Mouse (Mus musculus): ENCODE data around the gene Tead2.

- TF ChIP-seq POLR2A (IDR thresholded peaks at IDR 0.05; ENCODE audit: borderline replicate concordance, extremely low read depth, insufficient read depth, insufficient read length, poor library complexity, severe bottlenecking) = no peak
- no peak for TF ChIP-seq CTCF (IDR thresholded peaks at IDR 0.05; ENCODE audit: borderline replicate concordance, extremely low read depth, insufficient read depth, insufficient read length)
These were observed 15.6 kb downstream of the Tead2 start for GRCm38 (mm10) chr7:45231192-45231591.

All from brain, embryonic 14.5 days (tissue).